Mouse (Mus musculus): ENCODE measurements at regions not wholly inside any gene's neighbourhood (a gene's known extent, or its start where the extent isn't known, plus 50 kb on each side); places are given as distances from the start of the nearest gene placed in this dataset.

DNA sequence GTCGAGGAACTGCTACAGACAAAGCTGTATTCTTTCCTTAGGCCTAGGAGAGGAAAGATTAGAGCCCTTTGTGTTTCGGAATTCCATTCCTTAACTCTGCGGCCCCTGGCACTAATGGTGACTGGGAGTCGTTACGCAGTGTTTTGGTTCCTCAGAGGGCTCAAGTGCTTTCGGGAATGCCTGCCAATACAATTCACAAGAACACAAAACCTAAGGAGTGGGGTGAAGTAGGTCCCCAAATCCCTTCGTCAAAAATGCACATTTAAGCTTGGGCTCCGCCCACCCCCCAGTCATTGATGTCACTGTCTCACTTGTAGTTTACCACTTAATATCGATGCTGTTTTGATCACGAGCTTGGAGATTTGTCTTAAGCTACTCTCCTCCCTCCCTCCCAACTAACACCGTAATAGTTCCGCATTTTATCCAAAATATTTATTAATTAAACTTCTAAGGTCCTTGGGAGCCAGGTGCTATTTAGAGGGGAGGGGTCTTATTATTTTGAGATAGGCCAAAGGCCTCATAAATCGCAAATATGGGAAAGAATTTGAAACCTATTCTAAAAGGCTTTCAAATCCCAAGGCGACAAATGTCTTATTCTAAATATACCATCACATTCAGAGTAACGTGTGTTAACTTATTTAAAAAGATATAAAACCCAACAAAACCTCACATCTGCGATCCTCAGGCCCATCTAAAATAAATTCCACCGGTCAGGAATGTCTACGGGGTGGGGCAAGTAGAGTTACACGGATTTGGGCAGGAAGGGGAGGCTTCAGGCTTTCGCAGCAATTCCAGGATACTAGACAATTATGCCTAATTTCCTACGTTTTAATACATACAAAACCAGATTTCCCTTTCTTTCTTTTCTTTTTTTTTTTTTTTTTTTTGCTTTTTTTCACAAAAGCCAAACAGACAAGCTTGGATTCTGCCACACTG is 75.6 kb upstream of the Chd2 start:
- WGBS, result 4% methylated on average over 21 of the region's 21 CpGs
- ATAC-seq (ENCODE audit: insufficient read depth, low read depth), result no peak
- TF ChIP-seq EP300 (IDR thresholded peaks at IDR 0.05; ENCODE audit: low read depth) (no peak), CTCF (IDR thresholded peaks at IDR 0.05; ENCODE audit: low read depth) (no peak)

DNA sequence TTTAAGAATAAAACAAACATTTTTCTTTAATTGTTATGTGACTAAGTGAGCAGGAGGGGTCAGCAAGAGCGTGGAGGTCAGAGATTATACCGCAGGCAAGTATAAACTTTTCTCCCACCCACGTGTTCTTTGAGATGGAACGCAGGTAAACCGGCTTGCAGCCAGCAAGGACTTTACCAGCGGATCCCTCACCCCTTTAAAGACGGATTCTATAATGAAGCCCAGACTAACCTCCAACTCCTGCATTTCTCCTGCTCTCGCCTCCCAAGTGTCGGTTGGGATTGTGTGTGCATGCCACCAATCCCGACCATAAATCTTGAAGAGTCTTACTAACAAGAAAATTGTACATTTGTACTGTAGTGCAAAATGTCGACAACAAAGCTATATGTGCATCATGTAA is 74.4 kb upstream of the Chd2 start:
- TF ChIP-seq EP300 (IDR thresholded peaks at IDR 0.05; ENCODE audit: low read depth), result no peak
- no peak for TF ChIP-seq CTCF (IDR thresholded peaks at IDR 0.05; ENCODE audit: low read depth)
- H3K27ac ChIP-seq (ENCODE audit: low read depth), result peak overlapping the region; percentile 99
- peaks cover 27% of the 10 kb centered on the region for H3K4me1 ChIP-seq (ENCODE audit: control insufficient read depth, insufficient read depth)
- H3K4me3 ChIP-seq (ENCODE audit: low read depth, low read length), result no peak overlapping the region
- no peaks in the 10 kb centered on the region for H3K36me3 ChIP-seq (replicated peaks; ENCODE audit: control insufficient read depth, insufficient read depth, low read length)
- DNase-seq (ENCODE audit: low spot score) (no peak), ATAC-seq (ENCODE audit: insufficient read depth, low read depth) (no peak)
- H3K9me3 ChIP-seq (replicated peaks; ENCODE audit: control insufficient read depth, low read length), result no peaks in the 10 kb centered on the region
- WGBS, result 52% methylated on average over 11 of the region's 11 CpGs
- H3K27me3 ChIP-seq (ENCODE audit: control insufficient read depth, insufficient read depth, low read length), result no peaks in the 10 kb centered on the region
- H3K9ac ChIP-seq (replicated peaks; ENCODE audit: low read depth, low read length), result peak overlapping the region; percentile 79
- peak overlapping the region; percentile 62; the same call in 1 of the 2 replicates for H3K4me2 ChIP-seq (ENCODE audit: low read depth, low read length)

More for the DNA sequence above, 75.6 kb upstream of the Chd2 start:
- H3K4me2 ChIP-seq (ENCODE audit: low read depth, low read length), result peak overlapping the region; percentile 62
- H3K36me3 ChIP-seq (replicated peaks; ENCODE audit: control insufficient read depth, insufficient read depth, low read length), result no peaks in the 10 kb centered on the region
- H3K9ac ChIP-seq (replicated peaks; ENCODE audit: low read depth, low read length), result peak overlapping the region; percentile 79
- H3K27me3 ChIP-seq (ENCODE audit: control insufficient read depth, insufficient read depth, low read length), result no peaks in the 10 kb centered on the region
- no peaks in the 10 kb centered on the region for H3K9me3 ChIP-seq (replicated peaks; ENCODE audit: control insufficient read depth, low read length)
- peak overlapping the region; percentile 63 for H3K4me3 ChIP-seq (ENCODE audit: low read depth, low read length)
- DNase-seq (ENCODE audit: low spot score), result peak; percentile 80
- peaks cover 27% of the 10 kb centered on the region for H3K4me1 ChIP-seq (ENCODE audit: control insufficient read depth, insufficient read depth)
- H3K27ac ChIP-seq (ENCODE audit: low read depth), result peak overlapping the region; percentile 99

GRCm38 (mm10) chr7:73614840-73615555 is 73.4 kb upstream of the Chd2 start:
- DNase-seq (ENCODE audit: low spot score) (no peak), ATAC-seq (ENCODE audit: insufficient read depth, low read depth) (no peak)
- TF ChIP-seq EP300 (IDR thresholded peaks at IDR 0.05; ENCODE audit: low read depth) (no peak), CTCF (IDR thresholded peaks at IDR 0.05; ENCODE audit: low read depth) (no peak)
- 72% methylated on average over 8 of the region's 8 CpGs for WGBS
- peak overlapping the region; percentile 99 for H3K27ac ChIP-seq (ENCODE audit: low read depth)
- H3K4me1 ChIP-seq (ENCODE audit: control insufficient read depth, insufficient read depth), result peaks cover 27% of the 10 kb centered on the region
- H3K9me3 ChIP-seq (replicated peaks; ENCODE audit: control insufficient read depth, low read length), result no peaks in the 10 kb centered on the region
- H3K9ac ChIP-seq (replicated peaks; ENCODE audit: low read depth, low read length), result no peak overlapping the region
- no peaks in the 10 kb centered on the region for H3K36me3 ChIP-seq (replicated peaks; ENCODE audit: control insufficient read depth, insufficient read depth, low read length)
- no peak overlapping the region for H3K4me2 ChIP-seq (ENCODE audit: low read depth, low read length)
- H3K27me3 ChIP-seq (ENCODE audit: control insufficient read depth, insufficient read depth, low read length), result no peaks in the 10 kb centered on the region
- no peak overlapping the region for H3K4me3 ChIP-seq (ENCODE audit: low read depth, low read length)

DNA sequence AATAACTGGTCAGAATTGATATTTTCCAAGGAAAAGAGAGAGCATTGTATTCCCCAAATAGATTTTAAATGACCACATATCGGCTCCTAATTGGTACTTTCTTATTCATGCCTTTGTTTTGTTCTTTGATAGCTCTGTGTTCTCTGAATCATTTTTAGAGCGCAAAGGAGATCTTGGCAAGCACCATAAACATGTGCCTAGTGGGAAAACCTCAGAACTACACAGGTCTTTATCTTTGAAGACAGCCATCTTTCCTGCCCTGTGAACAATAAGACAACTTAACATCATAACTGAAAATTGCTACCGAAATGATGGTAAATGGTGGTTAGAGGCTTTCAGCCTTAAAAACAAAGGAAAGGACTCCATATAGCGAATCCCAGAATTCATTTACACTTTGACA is 72.7 kb upstream of the Chd2 start:
- no peaks in the 10 kb centered on the region for H3K27me3 ChIP-seq (ENCODE audit: control insufficient read depth, insufficient read depth, low read length)
- 73% methylated on average over 4 of the region's 4 CpGs for WGBS
- H3K9me3 ChIP-seq (replicated peaks; ENCODE audit: control insufficient read depth, low read length), result no peaks in the 10 kb centered on the region
- H3K27ac ChIP-seq (ENCODE audit: low read depth), result peak overlapping the region; percentile 99; the same call in 1 of the 2 replicates
- H3K4me2 ChIP-seq (ENCODE audit: low read depth, low read length), result no peak overlapping the region
- no peak for DNase-seq (ENCODE audit: low spot score)
- H3K36me3 ChIP-seq (replicated peaks; ENCODE audit: control insufficient read depth, insufficient read depth, low read length), result no peaks in the 10 kb centered on the region
- TF ChIP-seq EP300 (IDR thresholded peaks at IDR 0.05; ENCODE audit: low read depth) (no peak), CTCF (IDR thresholded peaks at IDR 0.05; ENCODE audit: low read depth) (no peak)
- H3K9ac ChIP-seq (replicated peaks; ENCODE audit: low read depth, low read length), result no peak overlapping the region
- no peak for ATAC-seq (ENCODE audit: insufficient read depth, low read depth)
- H3K4me3 ChIP-seq (ENCODE audit: low read depth, low read length), result no peak overlapping the region
- H3K4me1 ChIP-seq (ENCODE audit: control insufficient read depth, insufficient read depth), result peaks cover 27% of the 10 kb centered on the region

GRCm38 (mm10) chr7:73612752-73613092 is 71.1 kb upstream of the Chd2 start:
- Histone ChIP-seq H3K9ac (replicated peaks; ENCODE audit: low read depth, low read length) (no peak overlapping the region), H3K27ac (ENCODE audit: low read depth) (no peak overlapping the region), H3K4me2 (ENCODE audit: low read depth, low read length) (no peak overlapping the region), H3K4me3 (ENCODE audit: low read depth, low read length) (no peak overlapping the region), H3K36me3 (replicated peaks; ENCODE audit: control insufficient read depth, insufficient read depth, low read length) (no peaks in the 10 kb centered on the region), H3K4me1 (ENCODE audit: control insufficient read depth, insufficient read depth) (peaks cover 27% of the 10 kb centered on the region), H3K9me3 (replicated peaks; ENCODE audit: control insufficient read depth, low read length) (no peaks in the 10 kb centered on the region), H3K27me3 (ENCODE audit: control insufficient read depth, insufficient read depth, low read length) (no peaks in the 10 kb centered on the region)
- no peak for ATAC-seq (ENCODE audit: insufficient read depth, low read depth)
- DNase-seq (ENCODE audit: low spot score), result no peak
- WGBS, result 75% methylated on average over 3 of the region's 3 CpGs
- TF ChIP-seq EP300 (IDR thresholded peaks at IDR 0.05; ENCODE audit: low read depth), result no peak
- no peak for TF ChIP-seq CTCF (IDR thresholded peaks at IDR 0.05; ENCODE audit: low read depth)

Measured in heart, postnatal 0 days (tissue).